Mouse (Mus musculus): ENCODE measurements around the gene Pmf1.

Pmf1 gene

GRCm38 (mm10) chr3:88352907-88353306 is 57.2 kb downstream of the Pmf1 start:
- DNase-seq (ENCODE audit: low spot score): no peak

GRCm38 (mm10) chr3:88350732-88351131 is 59.4 kb downstream of the Pmf1 start:
- DNase-seq (ENCODE audit: low spot score): no peak
